Mouse (Mus musculus) hindbrain, embryonic 16.5 days (tissue): ENCODE results near the gene Chek2. TPM values are rescaled to one million over a fixed set of nuclear protein-coding genes. Genes with fewer than 3 reads are reported as not detected.
A peak's percentile ranks its signal among the peaks of the same experiment; 100 is the strongest.
"Not testable (repeated sequence)": the region's sequence is repeated elsewhere in the genome, so short reads cannot be mapped to it uniquely, and the experiment has no call there.

Source experiments
- ATAC-seq: fragments of 200-750 bp; cut with Nextera tagmentation; 2 replicates; pipeline ENCODE4 v1.8.0; 2017; ENCODE audit warnings: moderate TSS enrichment, moderate library complexity
- H3K27ac ChIP-seq: fragments of 300-500 bp; sonication (generic); 2 replicates; pipeline ENCODE4 v1.5.1; 2014; ENCODE audit warnings: low read depth, mild to moderate bottlenecking, control low read depth, low read length, moderate library complexity
- H3K27me3 ChIP-seq: fragments of 300-500 bp; sonication (generic); replicated peaks from 2 replicates; pipeline ENCODE4 v1.6.1; 2014; ENCODE audit warnings: low read length; ENCODE audit not compliant: control insufficient read depth, insufficient read depth
- H3K36me3 ChIP-seq: fragments of 300-500 bp; sonication (generic); 2 replicates; pipeline ENCODE4 v1.6.1; 2014; ENCODE audit warnings: mild to moderate bottlenecking, low read length, moderate library complexity, mixed read lengths; ENCODE audit not compliant: control insufficient read depth, insufficient read depth
- H3K4me1 ChIP-seq: fragments of 300-500 bp; sonication (generic); 2 replicates; pipeline ENCODE4 v1.6.1; 2014; ENCODE audit warnings: low read depth, low read length; ENCODE audit not compliant: control insufficient read depth, insufficient read depth
- H3K4me2 ChIP-seq: fragments of 300-500 bp; sonication (generic); 2 replicates; pipeline ENCODE4 v1.6.1; 2014; ENCODE audit warnings: mild to moderate bottlenecking, low read length, control low read depth, moderate library complexity
- H3K4me3 ChIP-seq: fragments of 300-500 bp; sonication (generic); 2 replicates; pipeline ENCODE4 v1.5.1; 2014; ENCODE audit warnings: mild to moderate bottlenecking, low read length, control low read depth, moderate library complexity
- H3K9ac ChIP-seq: fragments of 300-500 bp; sonication (generic); 2 replicates; pipeline ENCODE4 v1.6.1; 2014; ENCODE audit warnings: low read depth, mild to moderate bottlenecking, control low read depth, low read length, moderate library complexity
- H3K9me3 ChIP-seq: fragments of 300-500 bp; sonication (generic); 2 replicates; pipeline ENCODE4 v1.6.1; 2014; ENCODE audit warnings: mild to moderate bottlenecking, low read length, moderate library complexity; ENCODE audit not compliant: control insufficient read depth
- WGBS: fragments of 180-500 bp; shearing (Covaris S2); extraction: QIAGEN DNeasy Blood & Tissue Kit; methylation state at CpG from one replicate; pipeline ENCODE4 v1.1.7; 2014; 5-methylcytosine and 5-hydroxymethylcytosine counted together
- polyA plus RNA-seq: library from polyadenylated mRNA; unstranded; fragments of >200 nt; fragmentation: Nextera tagmentation; extraction: Ambion mirVana; gene quantifications from 2 replicates; pipeline ENCODE4 v1.2.1, GENCODE M21; 2015

The Chek2 gene
- polyA plus RNA-seq, 1 experiment from 2014 or later, result 6.2 TPM

DNA sequence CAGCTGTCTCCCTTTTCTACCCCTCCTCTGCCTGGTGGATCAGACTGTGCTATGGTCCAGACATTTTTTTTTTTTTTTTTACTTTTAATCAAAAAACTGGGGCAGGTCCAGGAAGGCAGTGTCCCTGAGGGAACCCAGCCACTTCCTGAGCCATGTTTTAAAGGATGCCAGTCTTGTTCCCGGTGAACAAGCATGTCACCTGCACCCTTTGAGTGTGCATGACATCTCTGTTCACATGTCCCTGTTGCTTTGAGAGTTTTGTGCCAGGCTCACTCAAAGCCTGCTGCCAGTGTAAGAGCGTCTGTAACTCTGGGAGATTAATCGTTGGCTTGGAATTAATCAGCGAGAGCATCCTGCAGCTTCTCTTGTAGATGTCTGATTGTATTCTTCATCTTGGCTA lies 28.7 kb downstream of the Chek2 start:
- H3K9ac ChIP-seq, result no peak overlapping the region
- no peak overlapping the region for H3K4me3 ChIP-seq
- 34% methylated on average over 4 of the region's 4 CpGs for WGBS
- peaks cover 13% of the 10 kb centered on the region for H3K4me1 ChIP-seq
- H3K27me3 ChIP-seq, result no peaks in the 10 kb centered on the region
- H3K9me3 ChIP-seq, result no peaks in the 10 kb centered on the region
- ATAC-seq, result peak; percentile 66
- H3K4me2 ChIP-seq, result no peak overlapping the region
- peak overlapping the region; percentile 63 for H3K27ac ChIP-seq
- H3K36me3 ChIP-seq, result no peaks in the 10 kb centered on the region

DNA sequence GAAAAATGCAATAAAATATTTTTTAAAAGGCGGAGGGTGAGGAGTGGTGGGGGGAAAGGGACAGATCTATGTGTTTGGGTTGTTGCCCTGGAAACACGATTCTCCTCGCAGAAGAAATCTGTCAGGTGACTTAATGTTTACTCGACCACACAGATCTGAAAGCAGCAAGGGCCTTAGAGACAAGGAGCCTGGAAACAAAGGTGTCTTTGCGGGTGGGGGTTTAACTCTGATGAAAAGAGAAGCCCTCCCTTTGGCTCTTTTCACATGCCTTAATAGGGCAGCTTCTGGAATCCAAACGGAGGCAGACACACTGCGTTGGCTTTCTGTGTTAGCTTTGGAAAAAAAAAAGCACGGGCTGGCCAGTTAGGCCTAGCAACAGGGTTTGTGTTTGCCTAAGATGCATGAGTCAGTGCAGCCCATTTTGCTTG lies 29.5 kb downstream of the Chek2 start:
- 34% methylated on average over 8 of the region's 8 CpGs for WGBS
- H3K27me3 ChIP-seq, result no peaks in the 10 kb centered on the region
- no peak overlapping the region for H3K4me2 ChIP-seq
- H3K9me3 ChIP-seq, result no peaks in the 10 kb centered on the region
- H3K27ac ChIP-seq, result peak overlapping the region; percentile 63
- H3K9ac ChIP-seq, result no peak overlapping the region
- no peaks in the 10 kb centered on the region for H3K36me3 ChIP-seq
- peak; percentile 49 for ATAC-seq
- peaks cover 13% of the 10 kb centered on the region for H3K4me1 ChIP-seq
- H3K4me3 ChIP-seq, result no peak overlapping the region

DNA sequence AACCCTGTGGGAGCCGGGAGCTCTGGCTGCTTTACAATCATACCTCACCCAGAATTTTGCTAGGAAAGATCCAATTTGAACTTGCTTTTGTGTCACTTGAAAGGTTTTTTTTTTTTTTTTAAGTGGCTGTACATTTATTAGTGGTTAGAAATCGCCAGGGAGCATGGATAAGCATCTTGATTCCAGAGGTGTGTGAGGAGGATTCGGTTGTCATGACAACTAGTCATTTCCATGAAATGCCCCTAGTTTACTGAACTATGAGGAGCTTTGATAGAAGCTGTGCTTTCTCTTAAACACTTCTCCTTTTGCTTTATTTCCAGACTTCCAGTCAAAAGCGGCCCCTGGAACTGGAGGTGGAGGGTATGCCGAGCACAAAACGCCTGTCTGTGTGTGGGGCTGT lies 33.4 kb downstream of the Chek2 start:
- Histone ChIP-seq H3K4me1 (peaks cover 12% of the 10 kb centered on the region), H3K36me3 (no peaks in the 10 kb centered on the region), H3K4me3 (no peak overlapping the region), H3K9ac (no peak overlapping the region), H3K9me3 (no peaks in the 10 kb centered on the region), H3K4me2 (peak overlapping the region; percentile 21), H3K27me3 (no peaks in the 10 kb centered on the region), H3K27ac (peak overlapping the region; percentile 74)
- 0 out of 2 replicates have a peak, but pooled peaks have one; percentile 31 for ATAC-seq
- WGBS, result 49% methylated on average over 6 of the region's 6 CpGs

DNA sequence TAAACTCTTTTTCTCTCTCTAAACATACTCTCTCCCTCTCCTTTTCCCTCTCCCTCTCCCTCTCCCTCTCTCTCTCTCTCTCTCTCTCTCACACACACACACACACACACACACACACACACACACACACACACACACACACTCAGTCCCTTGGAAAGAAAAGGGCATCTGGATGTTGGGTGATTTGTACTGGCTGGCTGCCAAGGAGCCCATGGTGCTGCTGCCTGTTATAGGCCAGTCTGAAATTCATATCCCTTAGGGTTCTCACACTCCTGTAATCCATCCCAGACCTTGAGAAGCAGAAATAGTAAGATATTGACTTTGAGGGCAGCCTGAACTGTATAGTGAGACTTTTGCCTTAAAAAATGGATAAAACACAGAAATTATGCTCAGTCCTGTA lies 34.9 kb downstream of the Chek2 start:
- ATAC-seq, result no peak
- no peak overlapping the region for H3K4me2 ChIP-seq
- H3K9ac ChIP-seq, result no peak overlapping the region
- H3K4me3 ChIP-seq, result no peak overlapping the region
- no peaks in the 10 kb centered on the region for H3K27me3 ChIP-seq
- no peaks in the 10 kb centered on the region for H3K9me3 ChIP-seq
- H3K36me3 ChIP-seq, result no peaks in the 10 kb centered on the region
- H3K4me1 ChIP-seq, result peaks cover 6% of the 10 kb centered on the region
- H3K27ac ChIP-seq, result no peak overlapping the region

DNA sequence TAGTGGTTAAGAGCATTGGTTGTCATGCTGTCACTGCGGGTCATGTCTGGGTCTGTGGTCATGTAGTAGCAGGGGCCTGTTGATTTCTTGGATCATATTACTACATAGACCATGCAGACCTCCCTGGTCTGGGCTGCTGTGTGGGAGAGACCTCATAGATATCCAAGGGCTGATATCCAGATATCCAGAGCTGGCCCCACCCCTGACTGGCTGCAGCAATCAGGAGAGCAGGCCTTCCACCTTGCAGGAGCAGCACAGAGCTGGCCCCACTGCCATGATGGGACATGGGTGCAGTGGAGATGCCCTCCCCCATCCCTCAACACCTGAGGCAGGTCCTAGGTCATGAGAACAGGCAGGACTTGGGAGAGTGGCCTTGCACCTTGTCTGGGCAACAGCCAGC lies 35.5 kb downstream of the Chek2 start:
- Histone ChIP-seq H3K9ac (no peak overlapping the region), H3K4me2 (no peak overlapping the region), H3K4me3 (no peak overlapping the region), H3K27me3 (no peaks in the 10 kb centered on the region), H3K9me3 (no peaks in the 10 kb centered on the region), H3K27ac (no peak overlapping the region), H3K4me1 (peaks cover 6% of the 10 kb centered on the region), H3K36me3 (no peaks in the 10 kb centered on the region)
- ATAC-seq, result no peak
- WGBS, result 91% methylated on average over 1 of the region's 1 CpGs

DNA sequence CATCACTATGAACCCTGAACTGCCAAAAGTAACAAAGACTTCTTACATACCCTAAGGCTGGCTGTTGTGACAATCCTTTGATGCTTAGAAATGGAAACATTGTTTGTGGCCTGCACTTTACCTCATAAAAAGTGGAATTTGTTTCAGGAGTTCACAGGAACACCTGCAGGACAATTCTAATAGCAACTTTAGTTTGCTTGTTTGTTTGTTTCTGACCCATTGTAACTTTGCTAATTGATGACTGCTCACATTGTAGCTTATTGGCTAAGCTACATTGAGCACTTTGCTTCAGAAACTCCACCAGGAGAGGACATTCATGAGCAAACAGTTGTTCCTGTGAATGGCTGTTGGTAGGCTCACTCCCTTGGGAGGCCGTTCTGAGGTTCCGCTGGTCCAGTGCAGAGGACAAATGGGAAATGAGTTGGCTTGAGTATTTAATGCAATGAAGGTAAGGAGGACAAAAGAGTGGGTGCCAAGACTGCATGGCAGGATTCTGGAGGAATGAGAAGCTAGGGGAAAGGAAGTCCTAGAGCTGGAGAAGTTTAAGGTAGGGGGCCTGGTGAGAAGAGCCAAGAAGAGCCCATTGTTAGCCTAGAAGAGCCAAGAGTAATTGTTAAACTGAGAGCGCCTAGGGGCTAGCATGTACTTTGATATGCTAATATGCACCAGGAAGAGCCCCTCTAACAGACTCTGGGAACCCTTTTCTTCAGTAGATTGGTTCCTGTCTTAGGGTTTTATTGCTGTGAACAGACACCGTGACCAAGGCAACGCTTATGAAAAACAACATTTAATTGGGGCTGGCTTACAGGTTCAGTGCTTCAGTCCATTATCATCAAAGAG lies 38.1 kb downstream of the Chek2 start:
- 67% methylated on average over 5 of the region's 5 CpGs for WGBS
- H3K4me2 ChIP-seq, result no peak overlapping the region
- ATAC-seq, result no peak
- no peaks in the 10 kb centered on the region for H3K9me3 ChIP-seq
- no peak overlapping the region for H3K27ac ChIP-seq
- no peak overlapping the region for H3K4me3 ChIP-seq
- H3K27me3 ChIP-seq, result no peaks in the 10 kb centered on the region
- no peaks in the 10 kb centered on the region for H3K36me3 ChIP-seq
- no peak overlapping the region for H3K9ac ChIP-seq
- peaks cover 12% of the 10 kb centered on the region for H3K4me1 ChIP-seq

DNA sequence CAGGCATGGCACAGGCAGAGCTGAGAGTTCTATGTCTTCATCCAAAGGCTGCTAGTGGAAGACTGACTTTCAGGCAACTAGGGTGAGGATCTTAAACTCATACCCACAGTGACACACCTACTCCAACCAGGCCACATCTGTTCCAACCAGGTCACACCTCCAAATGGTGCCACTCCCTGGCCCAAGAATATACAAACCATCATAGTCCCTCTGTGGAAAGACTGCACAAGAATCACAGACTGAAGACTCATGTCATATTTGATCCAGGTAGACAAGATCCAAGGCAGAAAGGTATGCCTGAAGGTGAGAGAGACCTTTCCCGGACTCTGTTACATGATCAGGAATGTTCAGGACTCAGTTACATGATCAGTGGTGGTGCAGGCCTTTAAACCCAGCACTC lies 38.7 kb downstream of the Chek2 start:
- H3K4me2 ChIP-seq, H3K9me3 ChIP-seq, H3K27me3 ChIP-seq, H3K4me1 ChIP-seq, H3K27ac ChIP-seq, ATAC-seq, H3K9ac ChIP-seq, H3K36me3 ChIP-seq, H3K4me3 ChIP-seq: not testable (repeated sequence)
- 100% methylated on average over 1 of the region's 1 CpGs for WGBS

DNA sequence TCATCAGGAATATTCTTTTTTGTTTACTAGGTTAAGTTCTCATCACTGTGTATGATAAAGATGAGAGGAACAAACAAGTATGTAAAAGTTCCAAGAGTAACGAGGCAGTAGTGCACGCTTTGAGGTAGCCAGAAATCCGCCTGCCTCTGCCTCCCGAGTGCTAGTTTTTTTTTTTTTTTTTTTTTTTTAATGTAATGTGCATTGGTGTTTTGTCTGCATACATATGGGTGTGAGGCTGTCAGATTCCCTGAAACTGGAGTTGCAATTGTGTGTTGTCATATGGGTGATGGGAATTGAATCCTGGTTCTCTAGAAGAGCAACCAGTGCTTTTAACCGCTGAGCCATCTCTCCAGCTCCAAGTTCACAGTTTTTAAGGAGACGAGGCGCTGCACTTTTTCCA lies 39.3 kb downstream of the Chek2 start:
- Histone ChIP-seq H3K4me3 (peak overlapping the region; percentile 79), H3K9me3 (no peaks in the 10 kb centered on the region), H3K4me1 (peaks cover 9% of the 10 kb centered on the region), H3K36me3 (no peaks in the 10 kb centered on the region), H3K27me3 (no peaks in the 10 kb centered on the region), H3K4me2 (peak overlapping the region; percentile 76), H3K9ac (peak overlapping the region; percentile 86), H3K27ac (peak overlapping the region; percentile 89)
- WGBS, result 61% methylated on average over 7 of the region's 7 CpGs
- peak; percentile 1; the same call in 1 of the 2 replicates for ATAC-seq

DNA sequence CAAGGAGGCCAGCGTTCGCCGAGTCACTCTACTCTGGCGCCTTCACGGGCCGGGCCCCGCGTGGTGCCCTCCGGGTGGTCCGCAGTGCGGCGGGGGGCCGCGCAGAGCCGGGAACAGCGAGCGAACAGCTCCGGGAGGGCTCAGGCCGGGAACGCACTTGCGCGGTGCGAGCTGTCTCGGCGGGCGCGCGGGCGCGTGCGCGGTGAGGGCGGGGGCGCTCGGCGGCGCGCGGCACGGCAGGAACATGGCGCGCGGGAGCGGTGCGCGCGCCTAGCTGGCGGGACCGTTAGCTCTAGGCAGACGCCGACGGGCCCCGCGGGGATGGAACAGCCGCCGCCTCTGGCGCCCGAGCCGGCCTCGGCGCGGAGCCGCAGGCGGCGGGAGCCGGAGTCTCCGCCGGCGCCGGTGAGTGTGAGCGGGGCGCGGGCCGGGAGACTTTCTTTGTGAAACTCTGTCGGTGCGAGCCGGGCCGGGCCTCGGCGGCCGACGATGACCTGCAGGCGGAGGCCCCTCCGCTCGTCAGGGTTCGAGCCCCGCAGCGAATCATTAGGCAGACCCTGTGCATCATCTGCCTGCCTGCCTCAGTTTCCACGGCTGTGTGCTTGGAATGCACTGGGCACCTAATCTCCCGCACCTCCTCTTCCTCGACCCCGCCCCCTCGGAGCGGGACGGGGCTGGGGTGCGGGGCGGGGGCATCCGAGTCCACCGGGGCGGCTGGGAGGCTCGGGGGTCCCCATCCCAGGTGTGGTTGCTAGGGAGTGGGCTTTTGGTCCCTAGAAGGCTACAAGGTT lies 40.0 kb downstream of the Chek2 start, which contains the start of gene Ttc28:
Gene Ttc28, plus strand, starts transcription at position 220 of the 791 bp plus-strand sequence.
- H3K9me3 ChIP-seq, result no peaks in the 10 kb centered on the region
- H3K4me2 ChIP-seq, result peak within 1 kb of the TSS; percentile 76
- H3K4me1 ChIP-seq, result peaks cover 9% of the 10 kb centered on the region
- peak; percentile 92 for ATAC-seq
- H3K36me3 ChIP-seq, result no peaks in the 10 kb centered on the region
- peak within 1 kb of the TSS; percentile 79 for H3K4me3 ChIP-seq
- H3K27ac ChIP-seq, result peak within 1 kb of the TSS; percentile 89
- under 1% methylated on average over 80 of the region's 101 CpGs for WGBS
- peak within 1 kb of the TSS; percentile 86 for H3K9ac ChIP-seq
- no peaks in the 10 kb centered on the region for H3K27me3 ChIP-seq
